Mouse (Mus musculus): ENCODE data around the gene Arpc5. TPM values are rescaled to one million over a fixed set of nuclear protein-coding genes. Genes with fewer than 3 reads are reported as not detected.

Gene Arpc5
- polyA plus RNA-seq, 1 experiment from 2014 or later: 321 TPM

DNA sequence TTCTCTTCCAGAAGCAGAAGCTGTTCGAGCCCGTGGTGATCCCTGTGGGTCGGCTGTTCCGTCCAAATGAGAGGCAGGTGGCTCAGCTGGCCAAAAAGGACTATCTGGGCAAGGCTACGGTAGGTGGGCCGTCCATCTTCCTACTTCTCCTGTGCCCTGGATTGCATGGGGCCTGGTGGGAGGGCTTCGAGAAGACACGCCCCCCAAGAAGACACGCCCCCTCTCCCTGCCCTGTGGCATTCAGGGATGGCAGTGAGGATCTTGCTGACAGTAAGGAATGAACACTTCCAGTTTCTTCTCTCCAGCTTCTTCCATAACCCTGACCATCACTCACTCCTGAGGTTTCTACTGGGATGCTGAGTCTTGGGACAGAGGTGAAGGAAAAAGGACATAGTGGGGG is 57.9 kb downstream of the Arpc5 start:
- H3K9me3 ChIP-seq: peaks cover 8% of the 10 kb centered on the region
- no peak overlapping the region for H3K9ac ChIP-seq
- H3K4me2 ChIP-seq: no peak overlapping the region
- no peak overlapping the region for H3K4me3 ChIP-seq
- 66% methylated on average over 9 of the region's 9 CpGs for WGBS
- H3K27ac ChIP-seq (replicated peaks): no peak overlapping the region
- ATAC-seq (ENCODE audit: low read depth): no peak; the same call in 1 of the 2 replicates
- no peaks in the 10 kb centered on the region for H3K36me3 ChIP-seq
- H3K27me3 ChIP-seq: no peaks in the 10 kb centered on the region
- H3K4me1 ChIP-seq (replicated peaks): 0 out of 2 replicates have a peak, but pooled peaks cover 5% of the 10 kb centered on the region

Other genes with a start within 250 kb of the Arpc5 start
- gene Apobec4, start 16.0 kb upstream of the Arpc5 start, polyA plus RNA-seq (2015; fragmentation: Nextera tagmentation; extraction: Ambion mirVana): not detected in 2 replicates
- gene Rgl1, start 191 bp upstream of the Arpc5 start, polyA plus RNA-seq (2015; fragmentation: Nextera tagmentation; extraction: Ambion mirVana): 24.8 and 25.4 TPM in 2 replicates
- 3.8 and 4.5 TPM in 2 replicates for gene Ncf2, start 33.7 kb downstream of the Arpc5 start, polyA plus RNA-seq (2015; fragmentation: Nextera tagmentation; extraction: Ambion mirVana)
- gene Smg7, start 136.1 kb downstream of the Arpc5 start, polyA plus RNA-seq (2015; fragmentation: Nextera tagmentation; extraction: Ambion mirVana): 32.8 and 35.3 TPM in 2 replicates
- gene Nmnat2, start 188.5 kb downstream of the Arpc5 start, polyA plus RNA-seq (2015; fragmentation: Nextera tagmentation; extraction: Ambion mirVana): 76.4 and 87.9 TPM in 2 replicates

All from neural tube, embryonic 13.5 days (tissue).